Mouse (Mus musculus): ENCODE data around the gene Mdfic. TPM values are rescaled to one million over a fixed set of nuclear protein-coding genes. Genes with fewer than 3 reads are reported as not detected.

Gene Mdfic
- total and polyA plus RNA-seq, 3 experiments, result 0.05 TPM; not detected in 2

GRCm38 (mm10) chr6:15726422-15726821, 6.0 kb downstream of the Mdfic start:
- ATAC-seq (ENCODE audit: extremely low read depth, insufficient number of reproducible peaks, low FRiP score, poor library complexity, severe bottlenecking), result no peak

GRCm38 (mm10) chr6:15727681-15728410, 7.4 kb downstream of the Mdfic start:
- Histone ChIP-seq H3K4me3 (ENCODE audit: low read depth, low read length) (no peak overlapping the region), H3K9me3 (replicated peaks) (0 out of 2 replicates have a peak, but pooled peaks cover 2% of the 10 kb centered on the region), H3K27me3 (ENCODE audit: insufficient read depth, low read length) (no peaks in the 10 kb centered on the region), H3K4me1 (ENCODE audit: insufficient read depth, low read depth, low read length) (no peaks in the 10 kb centered on the region), H3K36me3 (replicated peaks) (no peaks in the 10 kb centered on the region)
- no peak for DNase-seq (ENCODE audit: low spot score)
- ATAC-seq (ENCODE audit: extremely low read depth, insufficient number of reproducible peaks, low FRiP score, poor library complexity, severe bottlenecking), result no peak
- no peak for TF ChIP-seq GATA2 (IDR thresholded peaks at IDR 0.05; ENCODE audit: borderline replicate concordance, low read depth, low read length)
- TF ChIP-seq TAL1 (conservative IDR thresholded peaks at IDR 0.05; ENCODE audit: low read depth, low read length), result no peak
- no peak for TF ChIP-seq CTCF (IDR thresholded peaks at IDR 0.05; ENCODE audit: low read depth, low read length)
- TF ChIP-seq POLR2AphosphoS5 (IDR thresholded peaks at IDR 0.05; ENCODE audit: insufficient replicate concordance, low read depth, low read length), result no peak
- TF ChIP-seq GATA1 (IDR thresholded peaks at IDR 0.05; ENCODE audit: borderline replicate concordance, low read length), result no peak

More at GRCm38 (mm10) chr6:15726422-15726821, 6.0 kb downstream of the Mdfic start:
- Histone ChIP-seq H3K9me3 (replicated peaks) (0 out of 2 replicates have a peak, but pooled peaks cover 2% of the 10 kb centered on the region), H3K36me3 (replicated peaks) (no peaks in the 10 kb centered on the region), H3K4me1 (ENCODE audit: insufficient read depth, low read depth, low read length) (no peaks in the 10 kb centered on the region), H3K4me3 (ENCODE audit: low read depth, low read length) (no peak overlapping the region), H3K27me3 (ENCODE audit: insufficient read depth, low read length) (no peaks in the 10 kb centered on the region)
- TF ChIP-seq TAL1 (conservative IDR thresholded peaks at IDR 0.05; ENCODE audit: low read depth, low read length) (no peak), CTCF (IDR thresholded peaks at IDR 0.05; ENCODE audit: low read depth, low read length) (no peak), GATA2 (IDR thresholded peaks at IDR 0.05; ENCODE audit: borderline replicate concordance, low read depth, low read length) (no peak), GATA1 (IDR thresholded peaks at IDR 0.05; ENCODE audit: borderline replicate concordance, low read length) (no peak), POLR2AphosphoS5 (IDR thresholded peaks at IDR 0.05; ENCODE audit: insufficient replicate concordance, low read depth, low read length) (no peak)
- no peak for DNase-seq (ENCODE audit: low spot score)

GRCm38 (mm10) chr6:15728844-15729577, 8.6 kb downstream of the Mdfic start:
- Histone ChIP-seq H3K4me1 (ENCODE audit: insufficient read depth, low read depth, low read length) (no peaks in the 10 kb centered on the region), H3K4me3 (ENCODE audit: low read depth, low read length) (no peak overlapping the region), H3K27me3 (ENCODE audit: insufficient read depth, low read length) (no peaks in the 10 kb centered on the region), H3K36me3 (replicated peaks) (no peaks in the 10 kb centered on the region), H3K9me3 (replicated peaks) (0 out of 2 replicates have a peak, but pooled peaks cover 2% of the 10 kb centered on the region)
- no peak for TF ChIP-seq GATA2 (IDR thresholded peaks at IDR 0.05; ENCODE audit: borderline replicate concordance, low read depth, low read length)
- TF ChIP-seq GATA1 (IDR thresholded peaks at IDR 0.05; ENCODE audit: borderline replicate concordance, low read length), result no peak
- no peak for TF ChIP-seq POLR2AphosphoS5 (IDR thresholded peaks at IDR 0.05; ENCODE audit: insufficient replicate concordance, low read depth, low read length)
- TF ChIP-seq TAL1 (conservative IDR thresholded peaks at IDR 0.05; ENCODE audit: low read depth, low read length), result no peak
- no peak for DNase-seq (ENCODE audit: low spot score)
- ATAC-seq (ENCODE audit: extremely low read depth, insufficient number of reproducible peaks, low FRiP score, poor library complexity, severe bottlenecking), result no peak

- DNase-seq (ENCODE audit: low spot score) (no peak), ATAC-seq (ENCODE audit: extremely low read depth, insufficient number of reproducible peaks, low FRiP score, poor library complexity, severe bottlenecking) (no peak)
- no peaks in the 10 kb centered on the region for H3K27me3 ChIP-seq (ENCODE audit: insufficient read depth, low read length)
- TF ChIP-seq GATA1 (IDR thresholded peaks at IDR 0.05; ENCODE audit: borderline replicate concordance, low read length) (no peak), TAL1 (conservative IDR thresholded peaks at IDR 0.05; ENCODE audit: low read depth, low read length) (no peak), CTCF (IDR thresholded peaks at IDR 0.05; ENCODE audit: low read depth, low read length) (no peak), GATA2 (IDR thresholded peaks at IDR 0.05; ENCODE audit: borderline replicate concordance, low read depth, low read length) (no peak), POLR2AphosphoS5 (IDR thresholded peaks at IDR 0.05; ENCODE audit: insufficient replicate concordance, low read depth, low read length) (no peak)
- no peak overlapping the region for H3K4me3 ChIP-seq (ENCODE audit: low read depth, low read length)
- H3K36me3 ChIP-seq (replicated peaks), result no peaks in the 10 kb centered on the region
- H3K9me3 ChIP-seq (replicated peaks), result 0 out of 2 replicates have a peak, but pooled peaks cover 2% of the 10 kb centered on the region
- H3K4me1 ChIP-seq (ENCODE audit: insufficient read depth, low read depth, low read length), result no peaks in the 10 kb centered on the region
Observed at GRCm38 (mm10) chr6:15730258-15730657, 9.8 kb downstream of the Mdfic start.

- TF ChIP-seq GATA2 (IDR thresholded peaks at IDR 0.05; ENCODE audit: borderline replicate concordance, low read depth, low read length), result no peak
- no peak for TF ChIP-seq TAL1 (conservative IDR thresholded peaks at IDR 0.05; ENCODE audit: low read depth, low read length)
- no peak for TF ChIP-seq CTCF (IDR thresholded peaks at IDR 0.05; ENCODE audit: low read depth, low read length)
- 0 out of 2 replicates have a peak, but pooled peaks cover 2% of the 10 kb centered on the region for H3K9me3 ChIP-seq (replicated peaks)
- DNase-seq (ENCODE audit: low spot score) (no peak), ATAC-seq (ENCODE audit: extremely low read depth, insufficient number of reproducible peaks, low FRiP score, poor library complexity, severe bottlenecking) (no peak)
- H3K4me1 ChIP-seq (ENCODE audit: insufficient read depth, low read depth, low read length), result no peaks in the 10 kb centered on the region
- H3K27me3 ChIP-seq (ENCODE audit: insufficient read depth, low read length), result no peaks in the 10 kb centered on the region
- no peaks in the 10 kb centered on the region for H3K36me3 ChIP-seq (replicated peaks)
- H3K4me3 ChIP-seq (ENCODE audit: low read depth, low read length), result no peak overlapping the region
Observed at GRCm38 (mm10) chr6:15730666-15731065, 10.2 kb downstream of the Mdfic start.

- Histone ChIP-seq H3K9me3 (replicated peaks) (0 out of 2 replicates have a peak, but pooled peaks cover 2% of the 10 kb centered on the region), H3K4me1 (ENCODE audit: insufficient read depth, low read depth, low read length) (no peaks in the 10 kb centered on the region), H3K36me3 (replicated peaks) (no peaks in the 10 kb centered on the region), H3K4me3 (ENCODE audit: low read depth, low read length) (no peak overlapping the region), H3K27me3 (ENCODE audit: insufficient read depth, low read length) (no peaks in the 10 kb centered on the region)
- DNase-seq (ENCODE audit: low spot score), result no peak
- TF ChIP-seq GATA1 (IDR thresholded peaks at IDR 0.05; ENCODE audit: borderline replicate concordance, low read length) (no peak), CTCF (IDR thresholded peaks at IDR 0.05; ENCODE audit: low read depth, low read length) (no peak), GATA2 (IDR thresholded peaks at IDR 0.05; ENCODE audit: borderline replicate concordance, low read depth, low read length) (no peak), TAL1 (conservative IDR thresholded peaks at IDR 0.05; ENCODE audit: low read depth, low read length) (no peak), POLR2AphosphoS5 (IDR thresholded peaks at IDR 0.05; ENCODE audit: insufficient replicate concordance, low read depth, low read length) (no peak)
- ATAC-seq (ENCODE audit: extremely low read depth, insufficient number of reproducible peaks, low FRiP score, poor library complexity, severe bottlenecking), result no peak
Observed at GRCm38 (mm10) chr6:15731452-15731851, 11.0 kb downstream of the Mdfic start.

Data from G1E (cell line).